Mouse (Mus musculus): Measurements from ENCODE around the gene Pole4. TPM values are rescaled to one million over a fixed set of nuclear protein-coding genes. Genes with fewer than 3 reads are reported as not detected.
A peak's percentile ranks its signal among the peaks of the same experiment; 100 is the strongest.
"Not testable (repeated sequence)": the region's sequence is repeated elsewhere in the genome, so short reads cannot be mapped to it uniquely, and the experiment has no call there.

Gene Pole4
- total RNA-seq, 1 experiment: 103 TPM

GRCm38 (mm10) chr6:82647001-82647400, 58.2 kb downstream of the Pole4 start:
- peaks cover 0 to 5% of the 10 kb centered on the region in 2 experiments; a peak in 1 of 4 replicates for H3K4me1 ChIP-seq (ENCODE audit: control insufficient read depth in 2 of 2, insufficient read depth in 2 of 2, low read length in 2 of 2, poor library complexity in 1 of 2)
- H3K36me3 ChIP-seq (ENCODE audit: control insufficient read depth, insufficient read depth, low read length, poor library complexity, severe bottlenecking): peaks cover 4% of the 10 kb centered on the region
- in situ Hi-C loops (cut with MboI; ENCODE audit: low sequenced_read_pairs in 2 of 2, unreplicated experiment in 2 of 2): no loop called here
- H3K27ac ChIP-seq (ENCODE audit: insufficient read depth, low read depth, low read length, poor library complexity, severe bottlenecking): no peak overlapping the region
- no peaks in the 10 kb centered on the region for H3K9me3 ChIP-seq (ENCODE audit: control insufficient read depth, insufficient read depth, low read depth, low read length)
- DNase-seq (ENCODE audit: low read depth, low spot score): no peak
- H3K9ac ChIP-seq (ENCODE audit: insufficient read depth, low read depth, low read length, poor library complexity, severe bottlenecking): no peak overlapping the region
- no peak overlapping the region for H3K4me3 ChIP-seq (ENCODE audit: insufficient read depth in 1 of 2, low read depth in 1 of 2, low read length in 2 of 2, poor library complexity in 1 of 2, severe bottlenecking in 1 of 2)
- TF ChIP-seq HCFC1 (IDR thresholded peaks at IDR 0.05; ENCODE audit: borderline replicate concordance, insufficient read depth, low read length): no peak
- TF ChIP-seq ZNF384 (IDR thresholded peaks at IDR 0.05; ENCODE audit: low read depth, low read length): no peak
- TF ChIP-seq MAFK (IDR thresholded peaks at IDR 0.05; ENCODE audit: insufficient read depth, low read depth, low read length): no peak
- no peak for TF ChIP-seq CHD2 (IDR thresholded peaks at IDR 0.05; ENCODE audit: low read depth, low read length)
- TF ChIP-seq ZC3H11A (IDR thresholded peaks at IDR 0.05; ENCODE audit: borderline replicate concordance, low read depth, low read length): no peak

GRCm38 (mm10) chr6:82640046-82640445, 65.1 kb downstream of the Pole4 start:
- DNase-seq (ENCODE audit: low read depth, low spot score): no peak
- no peak overlapping the region for H3K4me3 ChIP-seq (ENCODE audit: insufficient read depth in 1 of 2, low read depth in 1 of 2, low read length in 2 of 2, poor library complexity in 1 of 2, severe bottlenecking in 1 of 2)
- no peaks in the 10 kb centered on the region; the same call in 1 of the 2 replicates for H3K36me3 ChIP-seq (ENCODE audit: control insufficient read depth, insufficient read depth, low read length, poor library complexity, severe bottlenecking)
- H3K4me1 ChIP-seq (ENCODE audit: control insufficient read depth in 2 of 2, insufficient read depth in 2 of 2, low read length in 2 of 2, poor library complexity in 1 of 2): no peaks in the 10 kb centered on the region
- H3K27ac ChIP-seq (ENCODE audit: insufficient read depth, low read depth, low read length, poor library complexity, severe bottlenecking): no peak overlapping the region
- no peak for TF ChIP-seq ZNF384 (IDR thresholded peaks at IDR 0.05; ENCODE audit: low read depth, low read length)
- TF ChIP-seq CHD2 (IDR thresholded peaks at IDR 0.05; ENCODE audit: low read depth, low read length): no peak
- no peak for TF ChIP-seq ZC3H11A (IDR thresholded peaks at IDR 0.05; ENCODE audit: borderline replicate concordance, low read depth, low read length)
- TF ChIP-seq HCFC1 (IDR thresholded peaks at IDR 0.05; ENCODE audit: borderline replicate concordance, insufficient read depth, low read length): no peak
- no peak for TF ChIP-seq MAFK (IDR thresholded peaks at IDR 0.05; ENCODE audit: insufficient read depth, low read depth, low read length)
- H3K9me3 ChIP-seq (ENCODE audit: control insufficient read depth, insufficient read depth, low read depth, low read length): no peaks in the 10 kb centered on the region
- no peak overlapping the region for H3K9ac ChIP-seq (ENCODE audit: insufficient read depth, low read depth, low read length, poor library complexity, severe bottlenecking)
- in situ Hi-C loops (cut with MboI; ENCODE audit: low sequenced_read_pairs in 2 of 2, unreplicated experiment in 2 of 2): no loop called here

- H3K9ac ChIP-seq (ENCODE audit: insufficient read depth, low read depth, low read length, poor library complexity, severe bottlenecking); H3K27ac ChIP-seq (ENCODE audit: insufficient read depth, low read depth, low read length, poor library complexity, severe bottlenecking); DNase-seq (ENCODE audit: low read depth, low spot score); H3K4me1 ChIP-seq (ENCODE audit: control insufficient read depth in 2 of 2, insufficient read depth in 2 of 2, low read length in 2 of 2, poor library complexity in 1 of 2); in situ Hi-C loops (cut with MboI; ENCODE audit: low sequenced_read_pairs in 2 of 2, unreplicated experiment in 2 of 2); H3K9me3 ChIP-seq (ENCODE audit: control insufficient read depth, insufficient read depth, low read depth, low read length); H3K36me3 ChIP-seq (ENCODE audit: control insufficient read depth, insufficient read depth, low read length, poor library complexity, severe bottlenecking): not testable (repeated sequence)
- H3K4me3 ChIP-seq (ENCODE audit: insufficient read depth in 1 of 2, low read depth in 1 of 2, low read length in 2 of 2, poor library complexity in 1 of 2, severe bottlenecking in 1 of 2): peak overlapping the region; percentile 21 to 77; a peak in 3 of 4 replicates
Measured at GRCm38 (mm10) chr6:82625331-82625730, 79.8 kb downstream of the Pole4 start.

GRCm38 (mm10) chr6:82613201-82613600, 92.0 kb downstream of the Pole4 start:
- H3K9me3 ChIP-seq (ENCODE audit: control insufficient read depth, insufficient read depth, low read depth, low read length): no peaks in the 10 kb centered on the region
- DNase-seq (ENCODE audit: low read depth, low spot score): peak; percentile 77
- no peak overlapping the region for H3K9ac ChIP-seq (ENCODE audit: insufficient read depth, low read depth, low read length, poor library complexity, severe bottlenecking)
- peaks cover 2 to 3% of the 10 kb centered on the region in 2 experiments; a peak in 1 of 4 replicates for H3K4me1 ChIP-seq (ENCODE audit: control insufficient read depth in 2 of 2, insufficient read depth in 2 of 2, low read length in 2 of 2, poor library complexity in 1 of 2)
- TF ChIP-seq CHD2 (IDR thresholded peaks at IDR 0.05; ENCODE audit: low read depth, low read length) (peak; percentile 72; the same call in 1 of the 2 replicates), MAFK (IDR thresholded peaks at IDR 0.05; ENCODE audit: insufficient read depth, low read depth, low read length) (no peak), HCFC1 (IDR thresholded peaks at IDR 0.05; ENCODE audit: borderline replicate concordance, insufficient read depth, low read length) (no peak)
- H3K27ac ChIP-seq (ENCODE audit: insufficient read depth, low read depth, low read length, poor library complexity, severe bottlenecking): peak overlapping the region; percentile 51
- H3K4me3 ChIP-seq (ENCODE audit: insufficient read depth in 1 of 2, low read depth in 1 of 2, low read length in 2 of 2, poor library complexity in 1 of 2, severe bottlenecking in 1 of 2): no peak overlapping the region
- no peaks in the 10 kb centered on the region for H3K36me3 ChIP-seq (ENCODE audit: control insufficient read depth, insufficient read depth, low read length, poor library complexity, severe bottlenecking)
- in situ Hi-C loops (cut with MboI; ENCODE audit: low sequenced_read_pairs in 2 of 2, unreplicated experiment in 2 of 2): no loop called here

GRCm38 (mm10) chr6:82611049-82611448, 94.1 kb downstream of the Pole4 start:
- H3K4me3 ChIP-seq (ENCODE audit: insufficient read depth in 1 of 2, low read depth in 1 of 2, low read length in 2 of 2, poor library complexity in 1 of 2, severe bottlenecking in 1 of 2): peak overlapping the region; percentile 48 to 58; a peak in 3 of 4 replicates
- TF ChIP-seq CHD2 (IDR thresholded peaks at IDR 0.05; ENCODE audit: low read depth, low read length): no peak
- no peak for TF ChIP-seq MAFK (IDR thresholded peaks at IDR 0.05; ENCODE audit: insufficient read depth, low read depth, low read length)
- no peak for TF ChIP-seq HCFC1 (IDR thresholded peaks at IDR 0.05; ENCODE audit: borderline replicate concordance, insufficient read depth, low read length)
- TF ChIP-seq ZNF384 (IDR thresholded peaks at IDR 0.05; ENCODE audit: low read depth, low read length): no peak
- TF ChIP-seq ZC3H11A (IDR thresholded peaks at IDR 0.05; ENCODE audit: borderline replicate concordance, low read depth, low read length): no peak
- in situ Hi-C loops (cut with MboI; ENCODE audit: low sequenced_read_pairs in 2 of 2, unreplicated experiment in 2 of 2): no loop called here
- no peaks in the 10 kb centered on the region for H3K36me3 ChIP-seq (ENCODE audit: control insufficient read depth, insufficient read depth, low read length, poor library complexity, severe bottlenecking)
- H3K9me3 ChIP-seq (ENCODE audit: control insufficient read depth, insufficient read depth, low read depth, low read length): no peaks in the 10 kb centered on the region
- no peak overlapping the region for H3K27ac ChIP-seq (ENCODE audit: insufficient read depth, low read depth, low read length, poor library complexity, severe bottlenecking)
- H3K4me1 ChIP-seq (ENCODE audit: control insufficient read depth in 2 of 2, insufficient read depth in 2 of 2, low read length in 2 of 2, poor library complexity in 1 of 2): peaks cover 2 to 3% of the 10 kb centered on the region in 2 experiments; a peak in 1 of 4 replicates
- DNase-seq (ENCODE audit: low read depth, low spot score): no peak
- H3K9ac ChIP-seq (ENCODE audit: insufficient read depth, low read depth, low read length, poor library complexity, severe bottlenecking): no peak overlapping the region
